Mouse (Mus musculus) kidney, postnatal 25 days (tissue): ENCODE measurements at regions not wholly inside any gene's neighbourhood (a gene's known extent, or its start where the extent isn't known, plus 50 kb on each side); places are given as distances from the start of the nearest gene placed in this dataset.
"Not testable (repeated sequence)": the region's sequence is repeated elsewhere in the genome, so short reads cannot be mapped to it uniquely, and the experiment has no call there.

Experiments used
- DNase-seq, 2 experiments: peaks; one replicate each; pipeline ENCODE4 v3.0.0; 2021; ENCODE audit warnings: mixed read lengths in 2 of 2

DNA sequence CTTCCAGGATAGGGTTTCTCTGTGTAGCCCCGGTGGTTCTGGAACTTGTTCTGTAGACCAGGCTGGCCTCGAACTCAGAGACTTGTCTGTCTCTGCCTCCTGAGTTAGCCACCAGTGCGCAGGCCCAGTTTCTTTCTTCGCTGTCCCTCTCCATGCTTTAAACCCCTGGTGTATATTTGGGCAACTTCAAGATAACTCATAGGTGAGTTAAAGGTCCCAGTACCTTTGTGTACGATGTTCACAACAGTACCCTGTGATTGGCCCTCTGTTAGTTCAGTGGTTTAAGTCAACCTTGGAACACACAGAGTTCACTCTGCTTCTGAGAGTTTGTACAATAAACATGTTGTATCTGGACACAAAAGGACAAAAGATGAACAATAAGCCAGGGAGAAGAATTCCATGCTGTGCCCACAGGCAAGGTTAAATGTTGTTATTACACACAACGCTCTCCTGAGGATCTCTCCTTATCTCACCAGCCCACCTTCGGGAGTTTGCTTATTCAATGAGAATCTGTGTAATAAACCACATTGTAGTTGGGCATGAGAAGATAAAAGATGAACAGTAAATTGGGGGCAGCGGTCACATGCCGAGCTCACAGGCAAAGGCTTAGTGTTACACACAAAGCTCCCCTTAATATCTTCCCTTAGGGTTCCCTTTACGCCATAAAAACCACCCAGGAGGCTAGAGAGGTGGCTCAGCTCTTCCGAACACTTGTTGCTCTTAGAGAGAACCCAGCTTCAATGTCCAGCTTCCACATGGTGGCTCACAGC, 78.6 kb upstream of the Cpsf6 start:
- no peak for DNase-seq

DNA sequence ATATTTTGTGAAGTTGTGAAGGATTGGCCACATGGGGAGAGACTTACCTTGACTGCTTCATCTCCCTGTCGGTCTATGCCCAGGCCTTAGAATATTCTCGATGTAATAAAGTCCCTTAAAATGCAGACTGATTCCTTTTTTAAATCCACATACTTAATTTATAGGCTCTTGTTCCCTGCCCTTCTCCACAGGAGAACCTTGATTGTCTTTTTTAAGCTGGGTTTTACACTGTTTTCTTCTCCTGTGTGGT, 77.8 kb upstream of the Cpsf6 start:
- no peak for DNase-seq

DNA sequence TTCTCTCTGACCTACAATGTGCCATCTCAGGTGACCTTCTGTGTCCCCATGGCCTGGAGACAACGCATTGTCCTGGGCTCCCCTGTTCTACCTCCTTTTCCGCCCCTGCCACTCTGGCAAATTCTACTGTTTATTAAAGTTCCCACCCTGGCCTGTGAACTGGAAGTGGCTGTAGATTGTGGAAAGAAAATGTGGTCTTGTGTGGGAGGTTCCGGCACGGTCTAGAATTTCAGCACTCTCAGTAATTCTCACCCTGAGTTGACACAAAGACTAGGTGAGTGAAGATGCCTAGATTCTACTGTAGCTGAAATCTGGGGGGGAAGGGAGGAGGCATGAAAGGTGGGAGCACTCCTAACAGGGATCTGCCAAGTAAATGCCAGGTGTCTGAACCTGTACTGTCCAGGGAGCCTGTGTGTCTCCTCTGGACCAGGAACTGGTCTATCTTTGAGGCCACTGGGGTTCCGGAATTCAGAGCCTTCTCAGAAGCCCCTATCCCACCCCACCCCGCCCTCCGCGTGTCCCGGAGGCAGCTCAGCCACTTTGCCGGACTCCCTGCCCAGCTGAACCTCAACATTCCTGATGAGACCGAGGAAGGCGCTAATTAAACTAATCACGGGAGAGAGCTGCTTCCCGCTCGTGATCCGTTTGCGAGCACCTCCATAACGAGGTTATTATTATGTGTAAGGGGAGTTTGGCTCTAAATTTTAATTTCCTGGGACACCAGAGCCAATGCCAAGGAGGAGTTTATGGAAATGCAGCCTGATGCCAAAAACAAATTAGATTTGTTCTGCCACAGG, 77.3 kb upstream of the Cpsf6 start:
- no peak for DNase-seq

DNA sequence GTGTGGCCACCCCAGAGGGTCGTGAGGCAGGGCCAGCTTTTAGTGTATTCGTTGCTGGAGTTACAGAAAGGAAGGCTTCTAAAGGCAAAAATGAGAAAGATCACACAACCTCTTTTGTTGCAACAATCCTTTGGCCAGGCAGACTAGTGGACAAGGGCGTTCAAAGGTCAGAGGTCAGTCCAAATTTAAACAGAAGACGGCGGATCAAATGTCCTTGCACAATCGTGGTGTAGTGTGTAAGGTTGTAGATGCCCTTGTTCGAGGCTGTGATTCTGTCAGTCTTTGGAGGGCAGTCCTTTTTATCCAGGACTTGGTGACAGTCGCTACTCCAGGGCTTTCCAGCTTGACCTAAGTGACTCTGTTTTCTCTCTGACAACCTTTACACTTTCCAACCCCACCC, 76.6 kb upstream of the Cpsf6 start:
- no peak for DNase-seq

DNA sequence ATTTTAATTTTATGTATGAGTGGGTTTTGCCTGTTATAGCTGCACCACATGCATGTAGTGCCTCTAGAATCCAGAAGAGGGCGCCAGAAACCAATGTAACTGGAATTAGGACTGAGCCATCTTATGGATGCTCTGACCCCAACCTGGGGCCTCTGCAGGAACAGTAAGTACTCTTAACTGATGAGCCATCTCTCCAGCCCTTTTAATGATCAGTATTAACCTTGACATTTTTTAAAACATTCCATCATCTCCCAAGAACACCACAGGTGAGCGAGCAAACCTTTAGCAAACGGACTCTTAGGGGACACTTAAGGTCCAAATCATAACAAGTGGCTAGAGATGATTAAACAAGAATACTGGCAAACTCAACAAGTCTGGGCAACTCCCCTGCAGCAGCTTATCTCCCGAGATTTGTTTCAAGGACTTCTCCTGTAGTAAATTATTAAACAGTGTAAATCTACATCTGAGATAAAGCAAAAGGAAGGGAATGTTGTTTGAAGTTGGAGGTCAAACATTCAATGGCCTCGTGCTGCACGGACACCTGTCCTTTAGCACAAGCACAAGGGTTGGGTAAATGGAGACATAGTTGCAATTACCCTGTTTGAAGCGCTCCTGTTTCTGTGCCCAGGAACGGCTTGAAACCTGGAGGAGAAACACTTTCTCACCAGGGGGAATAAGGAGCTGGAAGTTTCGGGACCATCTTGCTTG, 75.9 kb upstream of the Cpsf6 start:
- DNase-seq = peak; percentile 59 to 82

DNA sequence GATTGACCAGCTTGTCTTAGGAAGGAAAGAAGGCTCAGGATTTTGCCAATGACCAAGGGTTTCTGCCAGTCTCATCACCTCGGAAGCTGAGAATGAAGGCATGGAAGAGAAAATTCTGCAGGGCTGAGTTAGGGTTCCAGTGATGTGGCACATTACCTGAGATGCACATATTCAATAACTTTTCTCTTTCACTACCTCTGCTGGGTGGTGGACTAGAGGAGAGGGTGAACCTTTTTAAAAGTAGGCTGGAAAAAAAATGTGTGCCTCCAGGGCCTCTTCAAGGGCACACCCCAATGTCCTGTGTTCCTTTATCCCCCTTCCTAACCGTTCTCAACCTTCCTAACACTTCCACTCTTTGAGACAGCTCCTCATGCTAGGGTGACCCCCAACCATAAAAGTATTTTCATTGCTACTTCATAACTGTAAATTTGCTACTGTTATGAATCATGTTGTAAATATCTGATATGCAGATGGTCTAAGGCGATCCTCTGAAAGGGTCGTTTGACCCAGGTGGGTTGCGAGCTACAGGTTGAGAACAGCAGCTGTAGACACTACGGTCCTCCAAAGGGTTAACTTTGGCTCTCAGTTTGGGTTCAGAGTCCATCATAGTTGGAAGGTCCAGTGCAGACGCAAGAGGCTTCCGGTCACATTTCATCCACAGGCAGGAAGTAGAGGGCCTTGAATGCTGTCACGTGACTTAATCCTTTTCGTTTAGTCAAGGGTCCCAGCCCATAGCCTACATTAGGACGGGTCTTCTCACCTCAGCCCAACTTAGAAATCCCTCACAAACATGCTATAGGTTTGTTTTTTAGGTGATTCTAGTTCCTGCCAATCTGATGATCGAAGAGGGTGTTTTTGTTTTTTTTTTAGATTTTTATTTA, 75.1 kb upstream of the Cpsf6 start:
- DNase-seq = no peak

DNA sequence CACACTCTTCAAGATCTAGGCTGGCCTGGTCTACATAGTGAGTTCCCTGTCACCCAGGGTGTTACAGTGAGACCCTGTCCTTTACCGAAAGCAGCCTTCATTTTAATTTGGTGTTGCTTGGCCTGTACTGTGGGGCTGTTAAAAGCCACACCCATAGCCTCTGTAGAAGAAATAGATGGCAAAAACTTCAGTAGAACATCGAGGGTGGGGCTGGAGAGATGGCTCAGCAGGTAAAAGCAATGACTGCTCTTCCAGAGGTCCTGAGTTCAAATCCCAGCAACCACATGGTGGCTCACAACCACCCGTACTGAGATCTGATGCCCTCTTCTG, 74.3 kb upstream of the Cpsf6 start:
- DNase-seq = no peak

DNA sequence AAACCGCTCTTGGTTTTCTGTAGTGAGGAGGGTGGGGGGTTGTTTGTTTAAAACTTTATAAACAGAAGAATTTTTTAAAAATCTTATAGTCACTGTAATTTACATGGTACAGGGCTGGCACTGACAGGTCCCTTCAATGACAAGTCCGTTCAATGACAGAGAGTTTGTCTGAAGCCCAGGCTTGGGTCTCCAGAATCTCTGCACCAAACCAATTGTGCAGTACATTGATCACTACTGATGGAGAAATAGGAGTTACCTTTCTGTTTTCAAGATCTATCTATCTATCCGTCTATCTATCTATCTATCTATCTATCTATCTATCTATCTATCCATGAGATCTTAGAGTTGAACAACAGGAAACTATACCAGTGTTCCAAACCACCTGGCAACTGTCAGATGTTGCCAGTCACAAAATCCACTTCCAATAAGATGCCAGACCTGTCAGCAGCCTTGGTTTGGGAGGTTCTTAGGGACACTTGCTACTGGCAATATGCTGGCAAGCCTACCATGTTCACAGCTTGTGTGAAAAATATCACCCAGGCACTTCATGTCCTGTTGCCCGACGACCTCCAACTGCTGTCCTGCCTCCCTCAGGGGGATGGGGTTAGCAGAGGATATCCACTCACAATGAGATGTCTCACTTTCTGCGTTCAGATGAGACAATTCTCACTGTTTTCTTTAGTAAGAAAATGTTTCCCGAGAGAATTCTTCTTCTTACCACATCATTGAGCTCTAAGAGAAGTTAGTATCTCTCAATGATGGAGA, 73.8 kb upstream of the Cpsf6 start:
- DNase-seq = no peak

DNA sequence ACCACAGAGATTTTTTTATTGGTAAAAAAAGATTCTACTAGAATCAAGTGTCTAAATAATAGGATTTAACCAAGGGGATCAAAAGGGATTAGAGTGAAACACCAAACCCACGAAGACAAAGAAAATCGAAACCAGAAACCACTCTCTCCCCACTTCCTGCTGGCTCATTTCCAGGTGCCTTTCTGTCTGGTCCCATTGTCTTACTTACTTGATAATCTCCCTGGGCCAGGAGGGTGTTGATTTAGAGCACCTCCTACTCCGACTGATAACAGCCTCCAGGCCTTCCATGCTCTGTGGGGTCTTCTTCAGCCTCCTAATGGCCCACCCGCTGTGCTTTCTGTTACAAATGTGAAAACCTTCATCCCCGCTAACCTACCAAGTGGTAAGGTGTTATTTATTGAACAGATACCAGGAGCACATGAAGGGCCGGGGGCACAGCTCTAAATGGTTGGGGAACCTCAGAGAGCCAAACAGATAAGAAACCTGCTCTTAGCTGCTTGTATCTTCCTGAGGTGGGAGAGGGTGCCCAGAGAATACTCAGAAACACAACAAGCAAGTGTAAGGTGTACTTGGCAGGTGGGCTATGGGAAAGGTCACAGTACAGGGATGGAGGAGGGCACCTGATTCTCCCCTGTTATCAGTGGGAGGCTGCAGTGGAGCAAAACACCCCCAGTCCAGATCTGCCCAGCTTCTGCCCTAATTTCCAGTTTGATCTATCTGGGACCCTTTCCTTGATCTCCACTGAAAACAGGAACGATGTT, 72.6 kb upstream of the Cpsf6 start:
- peak; percentile 71 to 72 for DNase-seq

DNA sequence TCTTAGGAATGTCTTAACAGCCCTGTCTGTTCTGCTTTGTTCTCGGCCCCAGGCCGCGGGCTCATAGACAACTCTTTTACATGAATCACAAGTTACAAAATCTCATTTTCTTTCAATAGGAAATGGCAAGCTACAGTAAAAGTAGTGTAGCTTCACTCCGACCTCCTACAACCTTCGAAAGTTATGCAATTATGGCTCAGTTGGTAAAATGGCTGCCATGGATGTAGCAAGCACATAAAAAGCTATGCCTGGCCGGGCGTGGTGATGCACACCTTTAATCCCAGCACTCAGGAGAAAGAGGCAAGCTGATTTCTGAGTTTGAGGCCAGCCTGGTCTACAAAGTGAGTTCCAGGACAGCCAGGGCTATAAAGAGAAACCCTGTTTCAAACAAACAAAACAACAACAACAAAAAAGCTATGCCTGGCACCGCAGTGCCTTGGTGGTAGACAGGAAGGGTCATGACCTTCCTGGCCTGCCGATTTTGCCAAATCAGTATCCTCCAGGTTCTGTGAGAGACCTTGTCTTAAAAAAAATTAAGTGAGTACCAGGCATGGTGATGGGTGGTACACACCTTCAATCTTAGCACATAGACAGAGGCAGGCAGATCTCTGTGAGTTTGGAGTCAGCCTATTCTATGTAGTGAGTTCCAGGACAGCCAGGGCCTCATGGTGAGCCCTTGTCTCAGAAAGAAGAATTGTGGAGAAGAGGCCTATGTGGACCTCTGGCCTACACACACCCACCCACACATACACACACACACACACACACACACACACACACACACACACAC, 71.8 kb upstream of the Cpsf6 start:
- DNase-seq = no peak

DNA sequence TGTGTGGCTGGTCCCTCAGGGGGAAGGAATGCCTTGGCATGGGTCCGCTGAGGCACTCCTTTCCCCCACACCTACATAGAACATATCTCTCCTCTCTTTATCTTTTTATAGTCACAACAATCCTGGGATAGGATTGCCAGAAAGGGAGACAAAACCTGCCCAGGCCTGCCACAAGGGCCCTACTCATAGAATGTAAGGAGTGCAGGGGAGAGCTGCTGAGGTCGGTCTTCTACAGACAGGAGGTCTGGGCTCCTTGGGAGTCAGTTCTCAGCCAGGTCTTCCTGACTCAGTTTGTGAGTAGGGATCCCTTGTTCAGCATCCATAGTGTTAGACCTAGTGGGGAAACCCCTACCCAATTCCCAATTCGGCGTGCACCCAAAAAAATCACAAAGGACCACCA, 70.8 kb upstream of the Cpsf6 start:
- no peak for DNase-seq

DNA sequence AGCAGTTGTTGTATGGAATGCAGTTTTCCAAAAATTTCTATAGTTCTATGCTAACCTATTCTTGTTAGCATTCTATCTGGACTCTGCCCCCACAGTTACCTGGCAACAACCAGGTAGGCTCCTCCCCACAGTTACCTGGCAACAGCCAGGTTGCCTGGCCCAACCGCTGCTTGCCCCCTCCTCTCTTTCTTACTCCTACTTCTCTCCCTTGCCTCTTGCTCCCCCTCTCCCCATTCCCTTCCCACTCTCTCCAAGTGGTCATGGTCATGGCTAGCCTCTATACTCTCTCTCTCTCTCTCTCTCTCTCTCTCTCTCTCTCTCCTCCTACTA, 70.4 kb upstream of the Cpsf6 start:
- DNase-seq = no peak

DNA sequence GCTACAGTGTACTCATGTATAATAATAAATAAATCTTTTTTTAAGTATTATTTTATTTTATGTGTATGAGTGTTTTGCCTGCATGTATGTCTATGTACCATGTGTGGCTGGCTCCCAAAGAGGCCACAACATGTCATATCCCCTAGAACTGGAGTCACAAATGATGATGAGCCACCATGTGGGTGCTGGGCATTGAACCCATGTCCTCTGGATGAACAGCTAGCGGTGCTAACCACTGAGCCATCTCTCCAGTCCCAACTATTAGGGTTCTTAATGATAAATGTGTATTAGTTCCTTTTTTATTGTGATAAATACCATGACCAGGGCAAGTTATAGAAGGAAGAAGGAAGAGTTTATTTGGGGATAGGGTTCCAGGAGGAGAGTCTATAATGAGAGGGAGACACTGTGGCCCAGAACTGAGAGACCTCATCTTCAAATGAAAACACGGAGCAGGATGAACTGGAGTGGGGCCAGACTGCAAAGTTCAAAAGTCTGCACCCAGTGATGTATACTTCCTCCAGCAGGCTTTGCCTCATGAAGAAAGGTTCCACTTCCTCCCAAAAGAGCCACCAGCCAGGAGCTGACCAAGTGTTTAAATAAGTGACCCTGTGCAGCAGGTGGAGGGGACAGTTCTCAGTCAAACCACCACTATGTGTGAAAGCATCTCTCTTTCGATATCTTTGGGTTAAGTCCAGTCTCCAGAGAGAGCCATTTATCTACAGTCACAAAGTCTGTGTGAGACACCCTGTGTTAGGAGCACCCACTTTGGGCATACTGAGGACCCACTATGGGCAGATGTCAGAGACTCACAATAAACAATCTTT, 69.8 kb upstream of the Cpsf6 start:
- no peak for DNase-seq

DNA sequence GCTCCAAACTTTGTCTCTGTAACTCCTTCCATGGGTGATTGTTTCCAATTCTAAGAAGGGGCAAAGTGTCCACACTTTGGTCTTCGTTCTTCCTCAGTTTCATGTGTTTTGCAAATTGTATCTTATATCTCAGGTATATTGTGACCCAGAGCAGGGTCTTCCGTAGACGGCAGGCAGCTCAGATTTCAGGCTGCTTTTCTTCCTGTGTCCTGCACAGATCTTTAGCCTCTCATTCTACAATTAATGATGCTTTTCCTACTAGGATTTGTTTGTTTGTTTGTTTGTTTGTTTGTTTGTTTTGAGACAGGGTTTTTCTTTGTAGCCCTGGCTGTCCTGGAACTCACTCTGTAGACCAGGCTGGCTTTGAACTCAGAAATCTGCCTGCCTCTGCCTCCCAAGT, 69.0 kb upstream of the Cpsf6 start:
- not testable (repeated sequence) for DNase-seq

DNA sequence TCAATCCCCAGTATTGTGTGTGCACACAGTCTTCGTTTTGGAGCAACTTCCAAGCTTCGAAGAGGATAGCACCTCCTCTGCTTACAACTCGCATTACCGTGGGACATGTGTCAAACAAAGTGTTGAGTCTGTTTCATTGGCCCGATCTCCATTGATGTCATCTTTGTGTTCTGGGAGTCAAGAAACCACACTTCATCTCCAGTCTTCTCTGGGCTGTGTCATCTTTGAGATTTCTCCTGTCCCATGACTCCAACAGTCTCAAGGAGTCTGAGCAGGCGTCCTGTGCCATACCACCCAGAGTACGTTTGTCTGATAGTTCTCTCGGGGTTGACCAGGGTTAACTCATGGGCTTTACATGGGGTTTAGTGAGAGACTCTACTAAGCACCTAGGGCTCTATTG, 67.8 kb upstream of the Cpsf6 start:
- DNase-seq = no peak

DNA sequence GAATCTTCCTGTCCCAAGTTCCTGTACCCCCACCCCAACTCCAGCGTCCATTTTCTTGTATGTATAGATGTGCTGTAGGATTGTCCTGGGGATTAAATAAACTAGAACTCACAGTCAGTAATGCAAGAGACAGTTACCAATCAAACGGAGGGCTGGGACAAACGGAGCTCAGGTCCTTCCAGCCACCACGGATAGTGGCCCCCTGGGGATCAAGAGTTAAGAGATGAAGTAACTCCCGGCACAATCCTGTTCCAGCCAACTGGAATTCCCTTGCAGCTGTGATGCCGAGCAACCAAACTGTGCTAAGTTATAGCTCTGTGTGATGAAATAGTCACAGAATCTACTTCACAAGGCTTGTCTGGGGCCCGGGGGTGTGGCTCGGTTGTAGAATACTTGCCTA, 67.4 kb upstream of the Cpsf6 start:
- DNase-seq = no peak

DNA sequence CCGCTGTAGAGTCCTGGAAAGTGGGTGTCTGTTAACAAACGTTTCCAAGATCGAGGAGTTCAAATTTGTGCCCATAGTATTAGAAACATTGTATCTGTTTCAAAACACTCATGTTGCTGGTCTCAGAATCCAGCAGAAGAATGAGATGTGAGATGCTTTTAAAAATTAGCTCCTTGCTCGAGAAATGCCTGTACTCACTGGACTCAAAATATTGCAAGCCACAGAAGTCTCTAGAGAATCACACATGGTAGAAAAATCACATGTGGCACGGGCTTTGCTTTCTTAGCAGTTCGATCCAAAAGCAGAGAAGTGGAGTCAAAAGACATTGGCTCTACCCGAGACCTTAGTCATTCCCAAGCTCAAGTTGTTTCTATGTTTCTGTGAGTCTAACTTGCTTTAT, 67.0 kb upstream of the Cpsf6 start:
- DNase-seq = no peak

DNA sequence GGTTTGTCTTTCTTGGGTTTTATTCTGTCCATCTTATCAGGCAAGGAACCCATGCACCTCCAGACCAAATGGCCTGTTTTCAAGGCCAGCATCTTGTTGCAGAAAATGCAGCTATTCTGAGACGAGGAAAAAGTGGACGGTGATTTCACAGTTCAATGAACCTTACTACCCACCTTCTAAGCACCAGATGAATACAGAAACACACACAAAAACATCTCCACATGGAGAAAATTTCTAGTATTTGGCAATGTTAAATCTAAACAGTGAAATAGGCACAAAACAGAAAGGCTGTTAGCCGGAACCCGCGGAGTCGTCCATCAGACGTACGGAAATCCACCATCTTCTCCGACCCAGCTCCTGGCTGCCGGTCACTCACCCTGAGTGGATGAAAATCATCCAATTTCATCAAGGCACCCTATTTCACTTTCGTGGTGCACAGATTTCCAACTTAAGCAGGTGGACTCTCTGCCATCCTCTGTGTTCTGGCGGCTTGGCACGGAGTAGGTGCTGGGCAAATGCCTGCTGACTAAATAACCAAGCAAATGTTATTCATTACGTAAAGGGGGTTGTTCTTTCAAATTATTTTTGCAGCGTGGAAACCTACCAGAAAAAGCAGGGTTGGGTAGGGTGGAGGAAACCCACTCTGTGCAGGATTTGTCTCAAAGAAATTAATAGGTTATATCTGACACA, 66.1 kb upstream of the Cpsf6 start:
- DNase-seq = no peak

DNA sequence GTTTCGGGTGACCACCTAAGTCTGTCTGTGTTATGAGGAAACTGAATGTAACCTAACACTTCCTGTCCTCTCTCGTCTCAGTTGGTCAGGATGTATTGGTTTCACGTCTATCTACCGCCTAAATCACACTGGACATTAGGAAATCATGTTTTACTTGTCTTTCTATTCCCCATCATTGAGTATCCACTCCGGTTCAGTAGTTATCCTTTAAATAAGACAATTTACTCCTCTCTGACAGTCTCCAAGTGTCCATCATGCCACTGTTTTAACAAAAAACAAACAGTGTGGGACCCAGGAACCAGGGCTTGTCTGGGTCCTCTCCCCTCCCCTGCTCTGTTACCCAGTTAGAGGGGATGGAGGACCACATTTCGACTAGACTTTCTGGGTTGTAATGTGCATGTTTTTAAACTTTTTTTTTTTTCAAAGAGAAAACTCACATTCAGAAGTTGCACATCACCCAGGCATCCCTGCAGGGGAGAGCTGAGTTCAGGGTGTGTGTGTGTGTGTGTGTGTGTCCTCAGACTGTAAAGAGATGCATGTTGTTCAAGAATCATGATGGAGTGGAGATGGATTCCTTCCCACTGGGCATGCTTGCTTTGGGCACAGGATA, 65.5 kb upstream of the Cpsf6 start:
- DNase-seq = no peak
